Mouse (Mus musculus) lung, adult 2 months (tissue): ENCODE results near the gene Olfr971.

Source experiments
- CTCF ChIP-seq: fragments of 200-500 bp; IDR thresholded peaks from 2 replicates; pipeline ENCODE4 v1.5.1; 2011; ENCODE audit warnings: mild to moderate bottlenecking, low read length, control low read depth; ENCODE audit not compliant: insufficient read depth
- POLR2A ChIP-seq: fragments of 200-500 bp; IDR thresholded peaks from 2 replicates; pipeline ENCODE4 v1.6.1; 2011; ENCODE audit warnings: low read depth, mild to moderate bottlenecking, control low read depth, low read length, borderline replicate concordance; ENCODE audit errors: extremely low read depth

DNA sequence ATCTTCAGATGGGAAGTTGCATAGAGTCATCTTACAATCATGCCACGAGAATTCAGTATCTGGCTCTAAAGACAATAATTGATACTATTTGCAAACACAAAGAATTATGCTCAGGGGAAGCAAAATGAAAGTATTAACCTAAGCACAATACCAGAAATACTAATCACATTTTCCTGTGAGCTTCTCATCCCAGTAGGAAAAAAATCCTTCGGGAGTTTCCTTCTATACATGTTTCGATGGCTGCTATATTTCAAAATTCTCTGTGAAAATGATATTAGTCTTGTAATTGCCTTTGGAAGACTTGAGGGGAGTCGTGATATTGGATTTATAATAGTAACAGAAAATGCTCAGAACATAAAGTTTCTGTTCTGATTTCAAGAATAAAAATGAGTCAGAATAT, 28.1 kb upstream of the Olfr971 start, which contains the start of gene Olfr970:
- TF ChIP-seq POLR2A: no peak
- TF ChIP-seq CTCF: no peak
